Mouse (Mus musculus): ENCODE data around the gene Napa. TPM values are rescaled to one million over a fixed set of nuclear protein-coding genes. Genes with fewer than 3 reads are reported as not detected.

The Napa gene
- polyA plus RNA-seq, 1 experiment from 2014 or later: 154 TPM

- H3K27ac ChIP-seq (ENCODE audit: low read length): no peak overlapping the region
- 81% methylated on average over 9 of the region's 9 CpGs for WGBS
Measured at GRCm38 (mm10) chr7:16161302-16161701, 63.0 kb downstream of the Napa start.

DNA sequence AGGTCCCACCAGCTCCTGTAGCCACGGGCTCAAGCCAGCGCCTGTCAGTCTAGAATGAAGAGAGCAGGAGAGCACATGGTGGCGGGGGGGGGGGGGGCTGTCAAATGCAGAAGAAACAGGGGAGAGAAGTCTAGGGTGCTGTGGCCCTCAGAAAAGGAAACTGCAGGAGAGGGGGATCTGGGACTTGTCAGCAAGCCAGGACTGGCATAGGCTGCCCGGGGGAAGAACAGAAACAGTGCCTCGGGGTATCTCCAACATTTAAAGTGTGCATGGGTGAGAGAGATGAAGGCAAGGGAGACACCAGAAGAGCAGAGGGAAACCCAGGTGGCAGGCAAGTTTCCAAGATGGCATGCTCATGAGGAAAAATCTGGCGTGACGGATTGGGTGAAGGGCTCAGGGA, 63.8 kb downstream of the Napa start:
- DNase-seq (ENCODE audit: low spot score): no peak
- H3K9me3 ChIP-seq (ENCODE audit: low read length): no peaks in the 10 kb centered on the region

More at GRCm38 (mm10) chr7:16161302-16161701, 63.0 kb downstream of the Napa start:
- no peak for TF ChIP-seq EP300 (IDR thresholded peaks at IDR 0.05)
- no peak for TF ChIP-seq CTCF (IDR thresholded peaks at IDR 0.05)
- Histone ChIP-seq H3K9me3 (ENCODE audit: low read length) (no peaks in the 10 kb centered on the region), H3K4me2 (replicated peaks; ENCODE audit: low read depth, low read length) (no peak overlapping the region), H3K27me3 (replicated peaks; ENCODE audit: insufficient read depth, low read length) (peaks cover 7% of the 10 kb centered on the region), H3K4me3 (ENCODE audit: low read depth, low read length) (no peak overlapping the region), H3K9ac (replicated peaks; ENCODE audit: low read depth) (no peak overlapping the region), H3K4me1 (ENCODE audit: insufficient read depth, low read depth, low read length) (no peaks in the 10 kb centered on the region), H3K36me3 (ENCODE audit: insufficient read depth, low read length) (no peaks in the 10 kb centered on the region)
- ATAC-seq: no peak
- DNase-seq (ENCODE audit: low spot score): no peak

More for the DNA sequence above, 63.8 kb downstream of the Napa start:
- no peak overlapping the region for H3K9ac ChIP-seq (replicated peaks; ENCODE audit: low read depth)
- WGBS: 72% methylated on average over 7 of the region's 7 CpGs
- no peak overlapping the region for H3K4me2 ChIP-seq (replicated peaks; ENCODE audit: low read depth, low read length)
- peaks cover 7% of the 10 kb centered on the region for H3K27me3 ChIP-seq (replicated peaks; ENCODE audit: insufficient read depth, low read length)
- no peak for ATAC-seq
- H3K36me3 ChIP-seq (ENCODE audit: insufficient read depth, low read length): no peaks in the 10 kb centered on the region
- H3K27ac ChIP-seq (ENCODE audit: low read length): no peak overlapping the region
- no peaks in the 10 kb centered on the region for H3K4me1 ChIP-seq (ENCODE audit: insufficient read depth, low read depth, low read length)
- H3K4me3 ChIP-seq (ENCODE audit: low read depth, low read length): no peak overlapping the region
- TF ChIP-seq CTCF (IDR thresholded peaks at IDR 0.05) (no peak), EP300 (IDR thresholded peaks at IDR 0.05) (no peak)

Other genes starting within 250 kb of the Napa start
- gene Crx, start 218.5 kb upstream of the Napa start, polyA plus RNA-seq (2015; fragmentation: Nextera tagmentation; extraction: Ambion mirVana): not detected in 2 replicates
- gene Crxos, start 215.8 kb upstream of the Napa start, polyA plus RNA-seq (2015; fragmentation: Nextera tagmentation; extraction: Ambion mirVana): not detected in 2 replicates
- 552 and 558 TPM in 2 replicates for gene Selenow, start 176.1 kb upstream of the Napa start, polyA plus RNA-seq (2015; fragmentation: Nextera tagmentation; extraction: Ambion mirVana)
- 196 and 204 TPM in 2 replicates for gene Nop53, start 152.4 kb upstream of the Napa start, polyA plus RNA-seq (2015; fragmentation: Nextera tagmentation; extraction: Ambion mirVana)
- gene Ehd2, start 130.9 kb upstream of the Napa start, polyA plus RNA-seq (2015; fragmentation: Nextera tagmentation; extraction: Ambion mirVana): 92.2 and 113 TPM in 2 replicates
- gene Bicra, start 50.5 kb upstream of the Napa start, polyA plus RNA-seq (2015; fragmentation: Nextera tagmentation; extraction: Ambion mirVana): 2.3 and 3.1 TPM in 2 replicates
- not detected in 2 replicates for gene Zfp541, start 36.6 kb upstream of the Napa start, polyA plus RNA-seq (2015; fragmentation: Nextera tagmentation; extraction: Ambion mirVana)
- gene Kptn, start 21.4 kb downstream of the Napa start, polyA plus RNA-seq (2015; fragmentation: Nextera tagmentation; extraction: Ambion mirVana): 14.2 and 15.0 TPM in 2 replicates
- gene Slc8a2, start 31.4 kb downstream of the Napa start, polyA plus RNA-seq (2015; fragmentation: Nextera tagmentation; extraction: Ambion mirVana): 0.04 and 0.05 TPM in 2 replicates
- gene Meis3, start 76.6 kb downstream of the Napa start, polyA plus RNA-seq (2015; fragmentation: Nextera tagmentation; extraction: Ambion mirVana): 12.3 and 12.7 TPM in 2 replicates
- gene Dhx34, start 123.6 kb downstream of the Napa start, polyA plus RNA-seq (2015; fragmentation: Nextera tagmentation; extraction: Ambion mirVana): 7.8 and 8.5 TPM in 2 replicates
- gene C5ar2, start 145.7 kb downstream of the Napa start, polyA plus RNA-seq (2015; fragmentation: Nextera tagmentation; extraction: Ambion mirVana): 0.94 and 1.1 TPM in 2 replicates
- 11.8 and 13.3 TPM in 2 replicates for gene C5ar1, start 161.1 kb downstream of the Napa start, polyA plus RNA-seq (2015; fragmentation: Nextera tagmentation; extraction: Ambion mirVana)
- gene Inafm1, start 175.2 kb downstream of the Napa start, polyA plus RNA-seq (2015; fragmentation: Nextera tagmentation; extraction: Ambion mirVana): 18.9 and 20.1 TPM in 2 replicates
- gene Ccdc9, start 188.3 kb downstream of the Napa start, polyA plus RNA-seq (2015; fragmentation: Nextera tagmentation; extraction: Ambion mirVana): 15.9 and 18.3 TPM in 2 replicates
- 30.0 and 31.1 TPM in 2 replicates for gene Bbc3, start 209.9 kb downstream of the Napa start, polyA plus RNA-seq (2015; fragmentation: Nextera tagmentation; extraction: Ambion mirVana)